Mouse (Mus musculus) liver, postnatal 0 days (tissue): Measurements from ENCODE around the gene Akt2.
A peak's percentile ranks its signal among the peaks of the same experiment; 100 is the strongest.

Source experiments
- CTCF ChIP-seq: sonication (generic); IDR thresholded peaks from 2 replicates; pipeline ENCODE4 v1.5.1; 2016; ENCODE audit warnings: antibody characterized with exemption, low read depth
- EP300 ChIP-seq: IDR thresholded peaks from 2 replicates; pipeline ENCODE4 v1.6.1; 2016; ENCODE audit warnings: antibody characterized with exemption, low read depth, mild to moderate bottlenecking

GRCm38 (mm10) chr7:27685681-27686080 lies 94.3 kb downstream of the Akt2 start:
- TF ChIP-seq CTCF, result peak; percentile 85
- TF ChIP-seq EP300, result no peak
